Mouse (Mus musculus): ENCODE data around the gene Fcnb. TPM values are rescaled to one million over a fixed set of nuclear protein-coding genes. Genes with fewer than 3 reads are reported as not detected.

The Fcnb gene
- polyA plus RNA-seq, 1 experiment from 2014 or later: 57.0 TPM

DNA sequence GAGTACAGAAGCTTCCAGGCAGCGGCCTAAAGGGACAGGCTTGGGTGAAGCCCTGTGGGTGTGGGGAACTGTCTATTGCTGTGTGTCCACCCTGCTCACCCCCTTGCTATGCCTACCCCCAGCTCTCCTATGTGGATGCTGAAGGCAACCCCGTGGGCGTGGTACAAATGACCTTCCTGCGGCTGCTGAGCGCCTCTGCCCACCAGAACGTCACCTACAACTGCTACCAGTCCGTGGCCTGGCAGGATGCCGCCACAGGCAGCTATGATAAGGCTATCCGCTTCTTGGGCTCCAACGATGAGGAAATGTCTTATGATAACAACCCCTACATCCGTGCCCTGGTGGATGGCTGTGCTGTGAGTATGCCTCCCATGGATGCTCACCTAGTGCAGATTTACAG, 52.2 kb downstream of the Fcnb start:
- peak overlapping the region; percentile 60 for H3K4me2 ChIP-seq (ENCODE audit: low read depth, low read length)
- peak; percentile 70 for ATAC-seq

DNA sequence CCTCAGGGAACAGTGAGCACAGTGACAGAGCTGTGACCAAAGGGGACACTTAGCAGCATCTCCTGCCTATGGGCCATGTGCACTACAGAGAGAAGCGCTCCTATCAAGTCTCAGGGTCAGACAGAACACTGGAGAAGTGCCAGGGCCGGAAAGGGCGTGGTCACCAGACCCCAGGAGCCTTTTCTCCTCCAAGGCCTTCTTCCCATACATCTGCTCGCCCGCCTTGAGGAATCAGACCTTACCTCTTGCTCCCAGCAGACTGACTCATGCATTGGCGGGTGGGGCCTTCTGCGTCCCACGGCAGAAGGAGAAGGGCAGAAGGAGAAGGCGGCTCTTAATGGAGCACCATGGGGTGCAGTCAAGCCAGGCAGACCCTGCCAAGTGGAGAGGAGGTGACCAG, 52.8 kb downstream of the Fcnb start:
- ATAC-seq: peak; percentile 52
- H3K4me3 ChIP-seq (ENCODE audit: low read depth, low read length): peak overlapping the region; percentile 46
- H3K9ac ChIP-seq (replicated peaks): peak overlapping the region; percentile 61; the same call in 1 of the 2 replicates
- peaks cover 17% of the 10 kb centered on the region for H3K4me1 ChIP-seq (ENCODE audit: insufficient read depth)
- H3K9me3 ChIP-seq (ENCODE audit: low read length): no peaks in the 10 kb centered on the region
- TF ChIP-seq CTCF (IDR thresholded peaks at IDR 0.05; ENCODE audit: low read depth) (no peak), EP300 (IDR thresholded peaks at IDR 0.05; ENCODE audit: low read depth) (no peak)
- peak overlapping the region; percentile 60 for H3K4me2 ChIP-seq (ENCODE audit: low read depth, low read length)
- peak overlapping the region; percentile 69 for H3K27ac ChIP-seq (ENCODE audit: low read depth)
- DNase-seq: peak; percentile 61
- H3K27me3 ChIP-seq (ENCODE audit: insufficient read depth, low read length): no peaks in the 10 kb centered on the region
- 48% methylated on average over 9 of the region's 9 CpGs for WGBS (ENCODE audit: insufficient replicate concordance)
- H3K36me3 ChIP-seq (replicated peaks; ENCODE audit: insufficient read depth, low read length): no peaks in the 10 kb centered on the region; the same call in 1 of the 2 replicates

More for the DNA sequence above, 52.2 kb downstream of the Fcnb start:
- Histone ChIP-seq H3K4me3 (ENCODE audit: low read depth, low read length) (peak overlapping the region; percentile 46), H3K27ac (ENCODE audit: low read depth) (peak overlapping the region; percentile 69), H3K27me3 (ENCODE audit: insufficient read depth, low read length) (no peaks in the 10 kb centered on the region), H3K36me3 (replicated peaks; ENCODE audit: insufficient read depth, low read length) (no peaks in the 10 kb centered on the region; the same call in 1 of the 2 replicates), H3K9ac (replicated peaks) (peak overlapping the region; percentile 61), H3K9me3 (ENCODE audit: low read length) (no peaks in the 10 kb centered on the region), H3K4me1 (ENCODE audit: insufficient read depth) (peaks cover 17% of the 10 kb centered on the region)
- DNase-seq: peak; percentile 58
- 51% methylated on average over 11 of the region's 11 CpGs for WGBS (ENCODE audit: insufficient replicate concordance)
- TF ChIP-seq EP300 (IDR thresholded peaks at IDR 0.05; ENCODE audit: low read depth) (peak; percentile 75), CTCF (IDR thresholded peaks at IDR 0.05; ENCODE audit: low read depth) (no peak)

Other genes starting within 250 kb of the Fcnb start
- 9.5 and 10.9 TPM in 2 replicates for gene Col5a1, start 198.5 kb downstream of the Fcnb start, polyA plus RNA-seq (2015; fragmentation: Nextera tagmentation; extraction: Ambion mirVana)
- gene Olfm1, start 108.1 kb upstream of the Fcnb start, polyA plus RNA-seq (2015; fragmentation: Nextera tagmentation; extraction: Ambion mirVana): 2.4 and 3.1 TPM in 2 replicates